Mouse (Mus musculus) c-Kit-positive CD71-negative TER-119-negative erythroid progenitor cells, embryonic 14.5 days (primary cell): ENCODE results near the gene Map3k13.

ENCODE experiments used
- DNase-seq: peaks from one replicate; pipeline ENCODE4 v3.0.0-alpha.2; 2013; ENCODE audit warnings: low read depth

The Map3k13 gene

DNA sequence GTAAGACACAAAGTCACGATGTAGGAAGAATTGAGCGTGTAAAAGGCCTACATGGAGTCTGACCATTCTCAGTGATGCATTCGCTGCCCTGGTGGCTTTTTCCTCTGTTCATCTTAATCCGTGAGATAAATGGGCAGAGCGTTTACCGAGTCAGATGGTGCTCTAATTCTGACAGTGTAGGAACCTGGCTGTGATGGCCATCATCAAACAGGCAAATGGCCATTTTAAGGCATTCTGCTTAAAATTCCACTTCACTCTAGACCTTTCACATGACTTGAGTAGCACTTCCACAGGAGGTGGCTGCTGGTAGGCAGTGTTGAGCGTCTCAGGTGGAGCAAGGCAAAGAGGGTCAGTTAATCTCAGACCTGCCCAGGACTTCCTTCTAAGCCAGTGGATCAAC is 58.2 kb downstream of the Map3k13 start:
- DNase-seq, result no peak

DNA sequence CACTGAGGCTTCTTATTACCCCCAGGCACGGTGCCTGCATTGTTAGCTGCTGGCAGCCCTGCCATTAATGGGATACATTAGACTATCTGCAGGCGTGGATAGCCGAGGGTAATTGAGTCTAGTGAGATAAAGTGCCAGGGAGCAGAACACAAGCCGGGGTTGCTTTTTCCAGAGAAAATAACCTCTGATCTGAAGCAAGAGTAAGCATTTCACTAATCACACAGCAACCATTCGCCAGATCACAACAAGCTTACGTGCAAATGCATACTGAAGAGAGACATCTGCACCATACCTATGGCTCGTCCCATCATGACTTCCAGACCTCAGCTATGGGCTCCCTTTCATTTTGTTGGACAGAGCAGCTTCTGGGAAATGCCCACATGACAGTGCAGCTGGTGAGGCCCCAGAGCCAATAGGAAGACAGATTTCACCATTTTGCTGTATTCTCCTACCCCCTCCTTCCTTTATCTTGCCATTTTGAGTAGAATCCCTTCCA is 59.3 kb downstream of the Map3k13 start:
- DNase-seq, result no peak

DNA sequence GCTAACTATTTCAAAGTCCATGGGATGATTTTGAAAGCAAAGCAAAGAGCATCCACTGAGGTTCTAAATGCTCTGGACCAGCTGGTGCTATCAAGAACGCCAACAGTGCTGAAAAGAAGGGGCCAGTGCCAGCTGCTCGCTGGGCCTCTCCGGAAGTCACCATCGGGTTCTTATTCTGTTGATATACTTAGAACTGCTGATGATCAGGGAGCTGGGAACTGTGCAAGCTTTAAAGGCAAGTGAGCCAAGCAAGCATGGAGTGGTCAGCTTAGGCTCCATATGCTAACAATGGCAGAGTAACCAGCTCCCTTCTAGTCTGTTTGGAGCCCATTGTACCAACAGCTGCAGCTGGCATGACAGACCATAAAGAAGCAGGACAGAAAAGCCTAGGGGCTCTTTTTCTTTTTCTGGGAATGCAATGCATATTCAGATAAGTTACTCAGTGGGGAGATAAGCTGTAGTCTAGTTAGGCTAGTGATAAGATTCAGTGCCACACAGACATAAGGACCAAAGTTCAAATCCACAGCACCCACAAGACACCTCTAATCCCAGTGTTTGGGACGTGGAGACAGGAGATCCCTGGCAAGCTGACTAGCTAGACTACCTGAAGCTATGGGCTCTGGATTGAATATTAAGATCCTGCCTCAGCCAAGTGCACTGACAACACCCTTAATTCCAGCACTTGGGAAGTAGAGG is 60.6 kb downstream of the Map3k13 start:
- no peak for DNase-seq

DNA sequence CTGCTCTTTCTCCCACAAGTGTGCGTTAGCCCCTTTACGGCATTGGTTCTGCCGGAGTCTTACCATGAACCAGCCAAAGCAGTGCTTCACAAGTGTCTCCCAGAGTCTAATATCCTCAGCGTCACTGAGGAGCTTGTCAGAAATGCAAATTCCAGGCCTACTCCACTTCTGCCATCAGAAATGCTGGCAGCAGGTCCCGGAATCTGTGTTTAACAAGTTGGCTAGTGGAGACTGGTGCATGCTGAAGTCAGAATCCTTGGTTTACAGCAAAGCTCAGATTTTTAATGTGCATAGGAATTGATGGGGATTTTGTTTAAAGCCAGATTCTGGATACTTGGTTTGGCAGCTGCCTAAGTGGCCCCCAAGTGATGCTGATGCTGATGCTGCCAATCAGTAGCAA is 62.0 kb downstream of the Map3k13 start:
- no peak for DNase-seq

DNA sequence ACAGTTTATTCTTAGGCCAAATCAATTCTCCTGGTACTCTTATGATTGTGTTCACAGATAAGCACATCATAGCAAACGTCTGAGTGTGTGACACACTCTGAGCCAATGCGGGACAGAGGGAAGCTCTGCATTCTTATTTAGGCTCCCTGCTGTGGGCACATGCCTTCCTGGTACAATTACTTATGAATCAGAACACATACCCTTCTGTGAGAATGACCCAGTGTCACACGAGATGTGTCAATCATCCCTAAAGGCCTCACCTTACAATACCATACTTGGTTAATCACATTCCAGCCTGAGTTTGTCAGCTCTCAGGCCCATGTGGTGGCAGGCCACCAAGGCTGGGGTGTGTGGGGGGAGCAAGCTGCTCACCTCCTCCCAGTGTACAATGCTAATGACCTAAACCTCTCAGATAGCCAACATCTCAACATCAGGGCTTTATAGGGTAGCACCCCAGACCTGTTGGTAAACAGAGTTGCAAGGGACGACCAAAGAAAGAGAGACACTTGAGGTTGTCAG is 63.0 kb downstream of the Map3k13 start:
- no peak for DNase-seq

DNA sequence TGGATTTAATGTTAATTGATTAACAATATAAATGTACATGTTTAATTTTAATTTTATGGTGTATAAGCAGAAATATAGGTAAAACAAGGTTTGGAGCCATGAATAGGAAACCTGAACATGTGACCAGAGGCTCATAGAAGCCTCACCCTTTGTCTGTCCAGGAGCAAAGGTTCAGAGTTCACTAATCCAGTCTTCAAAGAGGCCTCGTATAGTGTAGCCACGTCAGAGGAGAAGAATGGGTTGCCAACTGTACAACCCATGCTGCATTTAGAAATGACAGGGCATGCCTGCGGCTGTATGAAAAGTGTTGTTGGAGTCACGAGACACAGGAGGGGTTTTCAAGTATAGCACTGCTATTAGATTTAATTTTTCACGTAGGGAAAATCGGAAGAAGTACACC is 64.0 kb downstream of the Map3k13 start:
- no peak for DNase-seq

DNA sequence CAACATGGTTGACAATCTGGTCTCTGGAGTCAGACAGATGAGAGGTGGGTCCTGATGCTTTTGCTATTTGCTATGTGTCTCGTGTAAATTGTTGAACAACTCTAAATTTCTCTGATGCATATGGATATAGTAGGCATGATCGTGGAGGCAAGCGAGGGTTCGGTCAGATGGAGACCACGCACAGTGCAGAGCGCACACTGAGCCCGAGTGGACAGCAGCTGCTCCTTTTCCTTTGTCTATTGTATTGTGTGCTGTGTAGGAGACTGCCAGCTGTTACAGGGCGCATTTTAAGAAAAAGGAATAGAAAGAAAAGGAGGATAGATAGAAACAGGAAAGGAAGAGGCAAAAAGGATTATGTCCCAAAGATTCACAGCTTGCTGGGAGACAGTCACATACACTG is 64.7 kb downstream of the Map3k13 start:
- DNase-seq, result no peak

DNA sequence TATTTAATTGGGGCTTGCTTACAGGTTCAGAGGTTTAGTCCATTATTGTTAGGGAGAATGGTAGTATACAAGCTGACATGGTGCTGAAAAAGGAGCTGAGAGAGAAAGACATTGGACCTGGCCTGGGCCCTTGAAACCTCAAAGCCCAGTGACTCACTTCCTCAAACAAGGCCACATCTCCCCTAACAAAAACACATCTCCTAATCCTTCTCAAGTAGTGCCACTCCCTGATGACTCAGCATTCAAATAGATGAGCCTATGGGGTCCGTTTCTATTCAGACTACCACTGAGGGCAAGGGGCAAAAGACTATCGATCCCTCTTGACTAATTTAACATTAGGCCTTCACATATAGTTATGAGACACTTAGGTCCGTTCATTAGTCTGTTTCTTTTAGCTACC is 68.3 kb downstream of the Map3k13 start:
- no peak for DNase-seq

DNA sequence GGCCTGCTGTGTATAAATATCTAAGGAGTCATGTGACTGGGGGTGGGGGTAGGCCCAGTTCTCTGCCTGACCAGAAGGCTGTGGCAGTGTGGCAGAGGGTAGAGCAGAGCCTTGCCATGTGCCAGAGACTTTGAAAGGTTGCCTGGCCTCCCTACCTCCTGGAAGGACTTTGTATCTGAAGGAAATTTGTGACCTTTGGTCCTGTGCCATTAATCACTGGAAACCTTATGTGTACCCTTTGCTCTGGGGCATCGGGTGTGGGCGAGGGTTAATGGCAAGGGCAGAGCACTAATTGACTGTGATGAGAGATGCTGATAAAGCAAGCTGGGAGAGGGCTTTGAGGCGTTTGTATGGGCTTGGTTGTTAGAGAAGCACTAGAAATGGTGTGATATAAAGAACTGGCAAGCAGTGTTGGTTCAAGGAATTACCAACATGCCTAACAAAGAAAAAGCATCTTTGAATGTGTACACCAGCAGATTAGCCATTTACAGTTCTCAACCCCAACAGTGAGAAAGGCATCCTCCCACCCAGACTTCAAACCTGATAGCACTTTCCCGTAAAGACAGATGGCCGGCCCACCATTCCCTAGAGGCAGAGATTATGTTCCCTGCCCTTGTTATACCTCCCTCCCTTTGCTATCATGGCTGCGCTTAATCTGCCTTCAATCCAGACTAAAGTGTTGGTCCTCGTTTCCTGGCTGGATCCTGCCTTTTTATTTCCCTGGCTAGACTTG is 71.3 kb downstream of the Map3k13 start:
- DNase-seq, result no peak

DNA sequence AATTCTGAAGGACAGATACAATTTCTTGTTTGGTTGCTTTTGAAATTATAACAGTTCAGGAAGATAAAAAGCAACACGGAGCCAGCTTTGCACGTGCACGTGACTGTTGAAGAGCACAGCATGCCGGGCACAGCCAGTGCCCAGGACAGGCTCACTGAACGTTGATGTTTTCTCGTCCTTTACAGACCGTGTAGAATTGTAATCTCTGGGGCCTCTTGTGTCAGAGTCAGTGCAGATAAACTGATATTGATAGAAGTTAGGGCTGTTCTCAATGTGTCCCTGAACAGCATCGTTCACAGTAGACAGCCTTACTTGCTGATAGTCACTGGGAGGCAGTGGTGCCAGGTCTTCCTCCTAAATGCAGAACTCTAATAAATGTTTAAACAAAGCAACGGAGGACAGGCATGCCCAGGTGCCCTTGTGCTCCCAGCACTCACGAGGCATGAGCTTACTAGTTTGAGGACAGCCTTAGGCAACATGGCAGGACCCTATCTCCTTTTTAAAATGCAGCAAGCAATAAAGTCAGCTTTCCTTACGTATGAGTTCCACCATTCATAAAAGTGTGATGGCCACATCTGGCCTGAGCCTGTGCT is 71.9 kb downstream of the Map3k13 start:
- no peak for DNase-seq

DNA sequence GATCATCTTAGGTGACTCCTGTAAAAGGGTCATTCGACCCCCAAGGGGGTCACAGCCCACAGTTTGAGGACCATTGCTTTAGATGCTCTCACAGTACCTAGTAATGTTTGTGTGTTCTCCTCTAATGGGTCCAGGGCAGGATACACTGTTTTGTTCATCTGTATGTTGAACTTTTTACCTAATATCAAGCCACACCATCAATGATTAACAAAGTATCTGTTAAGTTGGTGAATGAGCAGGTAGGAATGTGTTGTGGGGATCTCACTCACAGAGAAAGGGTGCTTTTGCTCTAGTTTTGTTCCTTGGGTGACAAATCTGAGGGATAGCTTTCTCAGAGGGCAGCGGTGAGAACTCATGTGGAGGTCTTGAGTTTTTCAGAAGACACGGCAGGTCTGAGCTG is 73.6 kb downstream of the Map3k13 start:
- DNase-seq, result no peak

DNA sequence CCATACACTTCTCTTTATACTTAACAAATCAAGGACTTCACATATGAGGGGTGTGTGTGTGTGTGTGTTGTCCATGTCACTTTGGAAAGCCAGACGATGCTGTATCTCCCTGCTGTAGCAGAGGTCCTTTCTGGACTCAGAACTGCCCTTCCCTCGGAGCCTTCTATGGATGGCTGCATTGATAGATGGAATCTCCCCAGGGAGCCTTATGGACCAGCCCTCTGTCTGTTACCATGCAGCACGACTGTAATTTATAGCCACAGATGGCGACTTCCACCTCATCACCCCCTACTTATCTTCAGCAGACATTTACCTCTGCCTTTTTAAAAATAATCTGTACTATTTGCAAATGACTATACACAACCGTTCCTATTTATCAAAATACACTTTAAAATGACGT is 74.5 kb downstream of the Map3k13 start:
- no peak for DNase-seq

DNA sequence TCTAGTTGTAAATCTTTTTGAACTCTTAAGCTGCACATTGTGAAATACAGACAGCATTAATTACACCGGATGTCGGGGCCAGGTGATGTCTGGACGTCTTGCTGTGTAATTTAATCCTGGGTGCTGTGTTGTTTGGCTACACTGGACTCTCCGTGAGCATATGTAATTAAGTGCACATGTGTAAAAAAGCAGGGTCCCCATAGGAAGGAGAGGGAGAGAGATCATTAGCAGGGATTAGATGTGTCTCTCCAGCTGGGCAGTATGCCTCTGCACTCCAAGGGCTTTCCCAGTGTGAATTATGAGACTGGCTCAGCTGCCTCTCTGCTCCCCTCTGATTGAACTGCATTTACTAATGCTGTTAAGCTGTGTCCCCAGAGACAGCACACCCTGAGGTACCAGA is 75.7 kb downstream of the Map3k13 start:
- no peak for DNase-seq

DNA sequence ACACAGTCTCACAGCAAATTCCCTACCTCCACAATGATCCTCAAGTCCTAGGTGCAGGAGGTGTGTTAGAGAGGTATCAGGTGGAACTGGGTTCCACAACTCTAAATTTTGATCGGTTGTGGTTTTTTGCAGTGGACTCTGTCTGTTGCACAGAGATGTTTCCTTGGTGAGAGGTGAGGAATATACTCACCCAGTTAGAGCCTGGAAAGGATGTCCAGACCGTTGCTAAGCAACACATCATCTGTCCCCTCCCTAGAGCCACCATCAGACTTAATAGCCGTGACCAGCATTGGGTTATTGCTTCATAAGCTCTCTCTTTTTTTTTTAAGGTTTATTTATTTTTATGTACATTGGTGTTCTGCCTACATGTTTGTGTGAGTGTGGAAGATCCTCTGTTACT is 83.6 kb downstream of the Map3k13 start:
- DNase-seq, result no peak

DNA sequence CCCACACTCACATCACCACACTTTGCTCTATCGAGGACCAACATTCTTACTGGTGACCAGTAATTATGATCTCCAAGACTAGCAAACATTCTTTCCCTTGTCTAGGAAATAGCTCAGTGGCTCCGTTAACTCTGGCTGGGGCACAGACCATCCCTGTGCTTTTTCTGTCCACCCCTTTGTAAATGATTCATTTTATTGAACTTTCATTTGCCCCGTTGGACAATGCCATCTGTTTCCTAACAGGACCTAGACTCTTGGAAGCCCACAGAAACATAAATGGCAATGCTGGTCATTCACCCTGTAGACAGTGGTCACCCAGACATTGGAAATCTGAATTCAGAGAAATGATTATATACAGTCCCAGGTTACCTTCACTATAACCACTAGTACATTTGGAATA is 84.7 kb downstream of the Map3k13 start:
- no peak for DNase-seq

DNA sequence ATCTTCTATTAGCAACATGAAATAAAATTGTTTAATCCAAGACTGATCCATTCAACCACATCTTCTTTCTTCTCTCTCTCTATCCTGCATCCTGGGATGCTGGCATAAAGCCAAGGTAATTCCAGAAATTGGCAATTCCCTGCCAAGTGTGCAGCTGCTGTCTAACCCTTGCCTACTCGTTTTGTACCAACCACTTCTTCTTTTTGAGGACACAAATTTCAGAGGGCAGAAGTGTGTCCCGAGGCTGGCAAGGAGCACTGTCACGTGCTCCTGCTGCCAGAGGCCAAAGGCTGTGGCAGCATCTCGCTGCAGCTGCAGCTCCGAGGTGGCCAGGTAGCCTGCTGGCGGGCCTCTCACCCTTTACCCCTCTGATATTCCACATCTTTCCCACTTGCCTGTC is 87.0 kb downstream of the Map3k13 start:
- DNase-seq, result no peak

DNA sequence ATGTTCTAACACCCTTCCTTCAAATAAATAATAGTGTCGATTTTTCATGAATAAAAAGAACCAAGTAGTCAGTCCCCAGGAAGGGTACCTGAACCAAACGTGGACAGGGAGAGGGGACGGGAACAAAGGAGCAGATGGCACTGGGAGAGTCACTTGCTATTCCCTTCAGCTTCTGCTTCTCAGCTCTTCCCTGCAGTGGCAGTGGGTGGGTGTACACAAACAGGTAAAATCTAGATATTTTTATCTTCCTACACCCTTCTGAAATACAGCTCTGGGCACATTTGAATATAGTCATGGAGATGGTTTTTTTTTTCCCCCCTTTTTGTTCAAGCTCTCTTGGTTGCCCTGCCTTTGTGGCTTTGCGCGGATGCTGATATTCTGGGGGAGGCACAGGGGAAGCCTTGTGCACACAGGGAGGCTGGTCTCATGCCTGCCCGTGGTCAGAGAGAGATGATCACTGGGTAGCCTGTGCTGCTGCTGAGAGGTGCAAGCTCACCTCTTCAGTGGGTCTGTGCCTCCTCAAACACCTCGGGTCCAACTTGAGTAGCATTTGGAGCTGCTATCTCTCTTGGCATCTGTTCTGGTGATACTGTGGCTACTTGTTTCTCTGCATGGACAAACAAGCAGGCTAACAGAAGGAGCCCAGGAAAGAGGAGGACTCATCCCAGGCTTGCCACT is 87.6 kb downstream of the Map3k13 start:
- no peak for DNase-seq

DNA sequence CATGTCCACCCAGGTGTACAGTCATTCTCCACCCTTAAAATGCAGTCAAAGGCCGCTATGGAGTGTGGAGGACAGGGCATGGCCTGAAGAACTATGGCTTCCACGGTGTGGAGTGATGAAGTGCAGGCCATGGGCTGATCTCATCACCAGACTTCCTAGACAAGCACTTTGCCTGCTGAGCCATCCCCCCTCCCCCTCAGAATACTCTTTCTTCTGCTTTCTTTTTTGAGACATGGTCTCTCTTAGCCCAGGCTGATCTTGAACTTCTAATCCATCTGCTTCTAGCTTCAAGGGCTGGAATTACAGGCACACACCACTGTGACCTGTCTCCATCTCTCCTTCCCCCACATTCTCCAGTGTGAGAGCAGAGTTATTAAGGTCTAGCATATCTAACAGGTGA is 93.5 kb downstream of the Map3k13 start:
- no peak for DNase-seq

DNA sequence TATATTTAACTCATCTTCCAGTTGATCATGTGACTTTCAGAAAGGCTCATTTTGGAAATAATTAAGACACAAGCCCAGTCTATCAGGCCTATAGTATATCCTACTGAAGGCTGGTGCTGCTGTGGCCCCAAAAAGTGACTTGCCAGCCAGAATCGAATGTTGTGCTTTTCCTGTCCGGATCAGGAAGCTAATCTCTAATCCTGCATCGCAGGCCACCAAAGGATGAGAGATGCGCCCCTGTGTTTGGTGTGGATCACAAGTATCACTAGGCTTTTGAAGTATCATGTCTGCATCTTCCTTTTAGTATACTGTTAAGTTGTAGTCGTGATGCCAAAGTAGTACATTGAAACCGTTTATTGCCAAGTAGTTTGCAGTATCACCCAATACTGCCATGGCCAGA is 99.7 kb downstream of the Map3k13 start:
- DNase-seq, result no peak

DNA sequence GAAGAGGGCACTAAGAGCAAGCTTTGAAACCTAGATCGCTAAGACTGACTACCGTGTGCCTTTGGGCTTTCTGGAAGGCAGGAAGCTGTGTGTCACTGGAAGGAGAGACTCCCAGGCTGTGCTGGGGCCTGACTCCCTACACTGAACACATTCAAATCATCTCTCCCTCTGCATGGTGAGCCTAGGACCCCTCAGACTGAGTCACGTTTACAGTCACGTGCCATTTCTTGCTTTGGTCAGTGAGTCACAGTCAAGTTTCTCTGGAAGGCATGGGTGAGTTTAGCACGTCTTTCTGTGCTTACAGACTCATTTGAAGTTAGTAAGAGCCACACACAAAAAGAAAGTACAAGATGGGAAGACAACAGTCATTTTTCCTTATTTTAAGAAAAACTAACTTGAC is 107.1 kb downstream of the Map3k13 start:
- DNase-seq, result no peak

DNA sequence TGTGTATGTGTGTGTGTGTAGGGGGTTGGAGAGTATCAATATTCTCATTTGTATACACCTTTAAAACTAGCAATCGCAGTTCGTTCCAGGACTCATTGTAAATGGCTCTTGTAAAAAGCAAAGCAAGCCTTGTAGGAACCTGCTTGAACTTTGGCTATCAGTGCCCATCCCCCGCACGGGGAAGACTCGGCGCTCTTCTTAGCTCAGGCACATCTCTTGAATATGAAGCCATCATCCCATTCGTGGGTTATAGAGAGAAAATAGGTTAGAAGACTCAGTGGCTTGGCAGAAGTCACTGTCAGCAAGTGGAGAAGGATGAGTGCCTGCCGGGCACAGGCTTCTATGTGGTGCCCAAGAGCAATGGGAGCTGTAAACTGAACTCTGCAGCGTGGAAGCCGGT is 110.5 kb downstream of the Map3k13 start:
- DNase-seq, result no peak

DNA sequence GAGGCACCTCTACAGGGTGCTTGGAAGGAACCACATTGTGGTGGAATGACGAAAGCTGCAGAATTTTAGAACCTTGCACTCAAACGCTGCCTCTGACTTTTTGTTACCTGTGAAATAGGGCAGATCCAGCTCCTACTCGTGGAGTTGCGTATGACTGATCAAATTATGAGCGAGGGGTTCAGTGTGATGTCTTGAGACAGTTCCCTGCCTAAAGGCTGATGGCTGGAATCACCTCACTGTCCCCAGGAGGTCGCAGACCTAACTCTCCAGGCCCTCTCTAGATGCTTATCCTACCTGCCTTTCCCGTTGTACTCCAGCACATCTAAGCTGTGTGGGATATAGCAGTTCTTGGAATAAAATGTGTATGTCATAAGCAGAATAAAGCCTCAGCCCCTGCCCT is 111.8 kb downstream of the Map3k13 start:
- no peak for DNase-seq

DNA sequence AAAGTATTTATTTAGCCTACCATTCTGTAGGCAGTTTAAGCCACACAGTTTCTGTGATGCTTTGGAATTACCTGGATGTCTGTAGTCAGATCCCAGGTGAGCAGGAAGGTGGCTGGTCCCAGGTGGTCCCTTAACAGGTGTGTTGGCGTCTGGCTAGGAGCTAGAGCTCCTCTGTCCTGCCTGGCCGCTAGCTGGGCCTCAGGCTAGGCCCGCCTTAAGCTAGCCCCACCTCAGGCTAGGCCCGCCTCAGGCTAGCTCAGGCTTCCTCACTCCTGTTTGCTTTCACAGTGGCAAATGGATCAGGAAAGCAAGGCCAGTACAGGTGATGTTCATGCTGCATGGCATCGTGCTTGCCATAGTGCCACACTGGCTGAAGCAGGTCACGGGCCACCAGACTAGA is 112.8 kb downstream of the Map3k13 start:
- no peak for DNase-seq
